Mouse (Mus musculus) heart, embryonic 13.5 days (tissue): ENCODE measurements around the gene Ntng2. TPM values are rescaled to one million over a fixed set of nuclear protein-coding genes. Genes with fewer than 3 reads are reported as not detected.

Source experiments
- ATAC-seq: fragments of 200-750 bp; cut with Nextera tagmentation; 2 replicates; pipeline ENCODE4 v1.8.0; 2017; ENCODE audit warnings: moderate TSS enrichment; ENCODE audit not compliant: insufficient number of reproducible peaks, low FRiP score, low TSS enrichment; ENCODE audit errors: extremely low read depth
- H3K27ac ChIP-seq: fragments of 300-500 bp; sonication (generic); replicated peaks from 2 replicates; pipeline ENCODE4 v1.5.1; 2015; ENCODE audit warnings: moderate library complexity, mild to moderate bottlenecking, inconsistent platforms
- H3K27me3 ChIP-seq: fragments of 300-500 bp; sonication (generic); replicated peaks from 2 replicates; pipeline ENCODE4 v1.6.1; 2015; ENCODE audit warnings: mild to moderate bottlenecking, inconsistent platforms
- H3K36me3 ChIP-seq: fragments of 300-500 bp; sonication (generic); 2 replicates; pipeline ENCODE4 v1.6.1; 2015; ENCODE audit warnings: mild to moderate bottlenecking, inconsistent platforms
- H3K4me1 ChIP-seq: fragments of 300-500 bp; sonication (generic); 2 replicates; pipeline ENCODE4 v1.6.1; 2015; ENCODE audit warnings: inconsistent platforms
- H3K4me2 ChIP-seq: fragments of 300-500 bp; sonication (generic); 2 replicates; pipeline ENCODE4 v1.6.1; 2015; ENCODE audit warnings: inconsistent platforms, mild to moderate bottlenecking, moderate library complexity
- H3K4me3 ChIP-seq: fragments of 300-500 bp; sonication (generic); 2 replicates; pipeline ENCODE4 v1.5.1; 2015; ENCODE audit warnings: moderate library complexity, mild to moderate bottlenecking, inconsistent platforms
- H3K9ac ChIP-seq: fragments of 300-500 bp; sonication (generic); 2 replicates; pipeline ENCODE4 v1.6.1; 2015; ENCODE audit warnings: inconsistent platforms, mild to moderate bottlenecking, moderate library complexity
- H3K9me3 ChIP-seq: fragments of 300-500 bp; sonication (generic); 2 replicates; pipeline ENCODE4 v1.6.1; 2016; ENCODE audit warnings: inconsistent platforms
- WGBS: fragments of 180-500 bp; shearing (Covaris S2); methylation state at CpG from one replicate; pipeline ENCODE4 v1.1.7; 2015; ENCODE audit warnings: mixed read lengths; 5-methylcytosine and 5-hydroxymethylcytosine counted together
- polyA plus RNA-seq: library from polyadenylated mRNA; unstranded; fragments of >200 nt; fragmentation: Nextera tagmentation; extraction: Ambion mirVana; gene quantifications from 2 replicates; pipeline ENCODE4 v1.2.1, GENCODE M21; 2015

Gene Ntng2
- polyA plus RNA-seq, 1 experiment from 2014 or later = 0.19 TPM

DNA sequence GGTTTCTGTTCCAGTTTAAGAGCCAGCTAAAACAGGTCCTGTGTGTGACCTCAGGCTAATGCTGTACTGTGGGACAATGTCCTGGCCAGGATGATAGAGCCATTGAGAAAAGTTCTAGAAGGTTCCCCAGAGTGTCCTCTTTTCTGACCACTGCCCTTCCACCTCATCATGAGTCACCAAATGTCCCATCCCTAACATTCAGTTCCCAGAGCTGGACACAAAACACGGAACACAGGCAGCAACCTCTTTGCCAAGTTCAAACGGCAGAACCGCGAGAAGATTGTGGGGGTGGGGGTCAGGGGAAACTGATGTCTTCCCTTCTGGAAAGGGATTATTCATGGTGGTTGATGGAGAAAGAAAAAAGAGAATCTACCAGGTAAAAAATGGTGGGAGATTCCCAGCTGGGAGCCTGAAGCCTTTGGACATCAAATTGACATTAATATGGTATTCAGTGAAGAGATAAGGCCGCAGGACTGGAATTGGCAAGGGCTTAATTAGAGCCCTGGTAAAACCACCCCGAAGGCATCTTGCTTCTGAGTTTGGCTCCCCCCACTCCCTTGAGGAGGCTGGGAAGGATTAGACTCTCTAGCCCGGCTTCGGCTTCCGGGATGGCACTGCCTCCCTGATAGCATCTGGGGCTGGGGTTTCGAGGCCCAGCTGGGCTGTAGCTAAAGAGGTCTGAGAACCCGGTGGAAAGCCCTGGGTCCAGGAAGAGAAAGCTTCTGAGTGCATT lies 51.4 kb downstream of the Ntng2 start:
- H3K36me3 ChIP-seq = no peaks in the 10 kb centered on the region
- no peak overlapping the region for H3K4me2 ChIP-seq
- no peak overlapping the region for H3K27ac ChIP-seq
- no peak overlapping the region for H3K9ac ChIP-seq
- H3K4me1 ChIP-seq = no peaks in the 10 kb centered on the region
- 49% methylated on average over 11 of the region's 11 CpGs for WGBS
- ATAC-seq = no peak
- peaks cover 92% of the 10 kb centered on the region for H3K27me3 ChIP-seq
- H3K9me3 ChIP-seq = no peaks in the 10 kb centered on the region
- no peak overlapping the region for H3K4me3 ChIP-seq

DNA sequence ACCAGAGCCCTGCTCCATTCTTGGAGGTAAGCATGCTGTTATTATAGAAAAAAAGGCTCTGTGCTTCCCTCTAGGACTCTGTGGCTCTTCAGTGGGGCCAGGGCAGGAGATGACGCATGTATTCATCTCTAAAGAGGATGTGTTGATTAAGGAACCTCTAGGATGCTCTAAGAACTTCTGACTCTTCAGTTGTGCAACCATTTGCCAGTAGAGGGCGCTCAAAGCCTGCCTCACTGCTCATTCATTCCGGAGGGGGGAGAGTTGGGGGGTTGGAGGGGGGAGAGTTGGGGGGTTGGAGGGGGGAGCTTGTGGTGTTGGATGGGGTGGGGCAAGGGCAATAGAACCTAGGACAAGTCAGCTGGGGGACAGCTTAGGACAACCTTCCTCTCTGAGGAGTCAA lies 52.9 kb downstream of the Ntng2 start:
- Histone ChIP-seq H3K27me3 (peaks cover 92% of the 10 kb centered on the region), H3K4me3 (no peak overlapping the region), H3K4me2 (no peak overlapping the region), H3K27ac (no peak overlapping the region), H3K9ac (no peak overlapping the region), H3K4me1 (peaks cover 6% of the 10 kb centered on the region), H3K9me3 (no peaks in the 10 kb centered on the region), H3K36me3 (no peaks in the 10 kb centered on the region)
- 5% methylated on average over 3 of the region's 3 CpGs for WGBS
- ATAC-seq = no peak

DNA sequence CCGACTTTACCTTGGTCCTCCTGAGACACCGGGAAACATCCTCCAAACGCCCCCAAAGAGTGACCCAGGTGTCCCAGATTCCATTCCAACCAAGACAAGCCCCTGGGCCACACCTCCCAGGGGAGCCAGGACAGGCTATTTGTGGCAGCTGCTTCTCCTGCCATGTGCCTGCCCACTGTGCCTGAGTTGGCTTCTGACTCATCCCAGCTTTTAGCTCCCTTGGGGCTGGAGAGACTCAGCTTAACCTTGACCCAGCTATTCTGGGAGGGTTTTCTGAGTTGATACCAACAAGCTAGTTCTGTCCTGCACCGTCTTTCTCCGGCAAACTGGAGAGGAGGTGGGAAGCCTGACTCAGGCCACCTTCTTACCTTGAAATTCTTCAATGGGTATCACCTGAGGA lies 54.4 kb downstream of the Ntng2 start:
- 67% methylated on average over 5 of the region's 5 CpGs for WGBS
- Histone ChIP-seq H3K27ac (no peak overlapping the region), H3K4me2 (no peak overlapping the region), H3K4me3 (no peak overlapping the region), H3K4me1 (peaks cover 14% of the 10 kb centered on the region), H3K9ac (no peak overlapping the region), H3K27me3 (peaks cover 87% of the 10 kb centered on the region), H3K9me3 (no peaks in the 10 kb centered on the region), H3K36me3 (no peaks in the 10 kb centered on the region)
- no peak for ATAC-seq

DNA sequence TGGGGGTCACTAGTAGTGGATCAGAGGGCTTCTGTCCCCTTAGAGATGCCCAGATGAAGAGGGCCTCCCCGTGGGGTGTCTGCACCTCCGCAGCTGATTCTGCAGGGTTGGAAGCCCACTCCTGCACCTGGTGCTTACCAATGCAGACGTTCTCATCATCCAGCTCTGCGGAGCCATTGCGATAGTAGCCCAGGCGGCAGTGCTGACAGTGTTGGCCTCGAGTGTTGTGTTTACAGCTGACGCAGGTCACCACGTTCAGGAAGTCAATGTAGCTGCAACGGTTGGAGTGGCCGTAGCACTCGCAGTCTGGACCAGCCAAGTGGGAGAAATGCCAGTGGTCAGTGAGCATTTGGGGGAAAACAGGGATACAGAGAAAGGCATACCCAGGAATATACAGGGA lies 56.0 kb downstream of the Ntng2 start:
- no peaks in the 10 kb centered on the region for H3K36me3 ChIP-seq
- H3K27me3 ChIP-seq = peaks cover 77% of the 10 kb centered on the region
- H3K4me2 ChIP-seq = no peak overlapping the region
- H3K9me3 ChIP-seq = no peaks in the 10 kb centered on the region
- H3K9ac ChIP-seq = no peak overlapping the region
- whole genome bisulfite sequencing = 65% methylated on average over 12 of the region's 12 CpGs
- no peak overlapping the region for H3K4me3 ChIP-seq
- H3K27ac ChIP-seq = no peak overlapping the region
- ATAC-seq = no peak
- H3K4me1 ChIP-seq = peaks cover 17% of the 10 kb centered on the region

DNA sequence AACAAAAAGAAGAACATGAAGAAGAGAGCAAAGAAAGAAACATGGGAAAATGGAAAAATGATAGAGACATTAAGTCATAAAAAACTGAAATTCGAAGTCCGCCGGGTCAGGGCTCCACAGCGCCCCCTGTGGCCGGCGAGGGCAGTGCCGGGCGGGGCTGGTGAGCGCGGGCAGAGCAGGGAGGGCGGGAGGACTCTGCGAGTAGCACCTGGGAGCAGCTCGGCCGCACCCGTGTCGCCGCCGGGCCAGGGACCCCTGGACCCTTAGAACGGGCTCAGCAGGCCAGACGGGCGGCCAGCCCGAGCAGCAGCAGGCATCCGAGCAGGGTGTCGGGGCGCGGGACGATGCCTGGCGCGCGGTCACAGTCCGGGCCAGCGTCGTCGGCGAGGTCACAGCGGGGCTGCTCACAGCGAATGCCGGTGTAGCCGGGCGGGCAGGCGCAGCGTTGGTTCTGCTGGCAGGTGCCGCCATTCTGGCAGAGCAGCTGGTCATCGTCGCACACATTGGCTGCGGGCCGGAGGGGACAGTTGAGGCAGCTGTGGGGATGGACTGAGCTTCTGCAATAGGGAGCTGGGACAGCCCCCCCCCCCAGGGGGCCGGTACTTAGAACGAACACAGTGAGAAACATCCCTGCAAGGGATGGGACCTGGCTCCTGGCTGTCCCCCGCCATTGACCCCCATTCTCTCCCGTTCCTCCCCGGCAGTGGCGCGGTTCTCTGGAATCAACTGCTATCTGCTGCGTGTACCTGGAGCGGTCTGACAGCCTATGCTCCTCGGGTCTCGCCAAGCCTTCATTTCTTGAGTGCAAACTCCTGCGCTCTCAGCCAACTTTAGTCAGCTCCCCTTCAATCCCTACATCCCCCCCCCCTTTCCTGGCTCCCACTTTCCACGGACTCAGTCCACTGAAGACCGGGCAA lies 58.0 kb downstream of the Ntng2 start:
- H3K9ac ChIP-seq = peak overlapping the region; percentile 74

DNA sequence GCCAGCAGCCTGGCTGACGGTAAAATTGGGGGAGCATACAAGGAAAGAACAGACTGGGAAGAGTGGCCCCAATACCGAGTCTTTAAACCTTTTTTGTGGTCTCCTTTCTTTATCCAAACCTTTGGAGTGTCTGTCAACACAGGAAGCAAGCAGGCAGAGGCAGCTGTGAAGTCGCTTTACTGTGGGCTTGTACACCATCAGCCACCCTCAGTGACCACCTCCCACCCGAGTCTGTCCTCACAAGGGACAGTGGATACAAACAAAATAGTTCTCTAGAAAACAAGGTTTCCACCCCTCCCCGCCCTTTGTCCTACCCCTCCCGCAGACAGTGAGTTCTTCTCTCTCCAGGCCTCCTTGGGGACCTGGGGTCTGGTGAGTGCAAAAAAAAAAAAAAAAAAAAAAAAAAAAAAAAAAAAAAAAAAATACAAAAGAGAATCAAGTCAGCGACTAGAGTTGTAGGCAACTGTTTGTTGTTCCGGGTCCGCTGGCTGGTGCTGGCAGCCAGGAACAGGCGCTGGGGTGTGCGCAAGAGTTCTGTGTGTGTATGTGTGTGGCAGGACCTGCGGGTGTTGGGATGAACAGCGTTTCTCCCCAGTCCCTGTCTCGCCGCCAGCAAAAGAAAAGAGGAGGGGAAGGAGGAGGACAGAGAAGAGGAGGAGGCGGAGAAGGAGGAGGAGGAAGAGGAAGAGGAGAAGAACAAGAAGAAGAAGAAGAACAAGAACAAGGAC lies 58.8 kb downstream of the Ntng2 start:
- H3K4me3 ChIP-seq = peak overlapping the region; percentile 60
- WGBS = 20% methylated on average over 16 of the region's 16 CpGs
- H3K27me3 ChIP-seq = peaks cover 57% of the 10 kb centered on the region
- H3K4me1 ChIP-seq = peaks cover 23% of the 10 kb centered on the region
- H3K9ac ChIP-seq = peak overlapping the region; percentile 74
- H3K4me2 ChIP-seq = peak overlapping the region; percentile 96
- H3K9me3 ChIP-seq = no peaks in the 10 kb centered on the region
- no peaks in the 10 kb centered on the region for H3K36me3 ChIP-seq
- no peak overlapping the region for H3K27ac ChIP-seq
- ATAC-seq = no peak

More for the DNA sequence above, 58.0 kb downstream of the Ntng2 start:
- Histone ChIP-seq H3K4me2 (peak overlapping the region; percentile 96), H3K4me1 (peaks cover 23% of the 10 kb centered on the region), H3K4me3 (peak overlapping the region; percentile 60), H3K27me3 (peaks cover 62% of the 10 kb centered on the region), H3K27ac (no peak overlapping the region), H3K9me3 (no peaks in the 10 kb centered on the region), H3K36me3 (no peaks in the 10 kb centered on the region)
- 1% methylated on average over 61 of the region's 61 CpGs for WGBS
- ATAC-seq = no peak

DNA sequence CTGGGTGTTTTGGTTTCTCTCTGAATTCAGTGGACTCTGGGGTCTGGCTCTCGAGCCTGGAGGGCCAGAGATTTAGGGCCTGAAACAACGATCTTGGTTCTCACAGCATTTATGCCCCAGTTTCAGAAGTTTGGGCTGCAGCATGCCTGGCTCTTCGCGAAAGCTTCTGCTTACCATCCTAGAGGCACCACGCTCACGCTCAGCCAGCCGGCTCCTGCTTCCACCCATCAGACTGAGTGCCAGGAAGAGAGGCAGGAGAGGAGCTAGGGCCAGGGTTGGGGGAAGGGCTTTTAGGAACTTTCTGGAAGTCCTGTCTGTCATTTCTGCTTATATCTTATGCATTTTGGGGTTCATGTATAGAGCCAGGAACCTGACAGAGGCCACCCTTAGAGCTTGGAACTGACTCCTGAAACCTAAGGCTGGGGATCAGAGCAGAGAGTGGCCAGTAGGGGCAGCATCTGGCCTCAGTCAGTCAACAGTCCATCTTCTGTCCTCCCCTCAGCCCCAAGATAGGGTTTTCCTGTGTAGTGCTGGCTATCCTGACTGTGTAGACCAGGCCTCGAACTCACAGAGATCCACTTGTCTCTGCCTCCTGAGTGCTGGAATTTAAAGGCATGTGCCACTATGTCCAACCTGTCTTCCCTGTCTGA lies 60.1 kb downstream of the Ntng2 start:
- Histone ChIP-seq H3K4me1 (peaks cover 23% of the 10 kb centered on the region), H3K9me3 (no peaks in the 10 kb centered on the region), H3K9ac (no peak overlapping the region), H3K27me3 (peaks cover 45% of the 10 kb centered on the region), H3K27ac (no peak overlapping the region), H3K4me3 (no peak overlapping the region), H3K4me2 (no peak overlapping the region), H3K36me3 (no peaks in the 10 kb centered on the region)
- no peak for ATAC-seq
- WGBS = 78% methylated on average over 8 of the region's 8 CpGs

DNA sequence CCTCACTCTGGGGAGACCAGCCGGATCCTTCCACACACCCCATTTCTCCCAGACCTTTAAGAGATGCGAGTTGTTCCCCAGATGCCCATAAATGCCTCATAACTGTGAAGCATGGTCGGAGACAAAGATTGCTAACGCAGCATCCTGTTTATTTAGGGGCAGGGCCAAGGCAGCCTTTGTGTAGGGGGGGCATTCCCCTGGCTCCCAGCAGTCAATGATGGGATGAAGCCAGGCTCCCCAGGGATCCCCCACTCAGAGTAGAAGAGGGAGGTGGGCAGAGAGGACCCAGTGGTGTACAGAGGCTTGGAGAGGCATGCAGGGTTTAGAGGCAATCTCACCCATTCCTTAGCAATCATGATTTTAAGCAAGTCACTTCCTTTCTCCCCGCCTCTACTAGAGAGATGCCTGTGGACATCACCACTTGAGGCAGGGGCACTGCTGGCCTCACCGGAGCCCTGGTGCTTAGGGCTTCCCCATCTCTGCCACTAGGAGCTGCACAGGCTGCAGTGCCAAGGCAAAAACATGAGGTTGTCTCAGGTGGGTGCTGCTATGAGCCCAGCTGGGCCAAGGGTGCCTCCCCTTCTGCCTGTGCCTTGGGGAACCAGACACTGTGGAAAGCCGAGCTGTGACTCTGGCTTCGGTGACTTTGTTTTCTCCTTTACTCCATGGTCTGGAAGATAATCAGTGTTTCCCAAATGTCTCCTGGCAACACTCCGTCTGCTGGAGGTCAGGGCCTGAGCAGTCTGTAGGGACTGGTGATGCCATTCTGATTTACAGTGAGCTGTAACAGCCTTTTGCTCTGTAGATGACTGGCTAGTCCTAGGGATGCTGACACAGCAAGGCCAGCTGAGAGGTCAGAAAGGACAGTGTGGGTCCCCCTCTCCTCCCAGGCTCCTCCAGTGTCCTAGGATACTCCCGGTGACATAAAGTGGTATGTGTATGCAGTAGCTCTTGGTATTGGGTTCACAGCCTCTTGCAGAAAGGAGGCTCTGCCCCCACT lies 61.3 kb downstream of the Ntng2 start:
- no peak for ATAC-seq
- Histone ChIP-seq H3K4me2 (no peak overlapping the region), H3K27me3 (peaks cover 32% of the 10 kb centered on the region), H3K27ac (no peak overlapping the region), H3K36me3 (no peaks in the 10 kb centered on the region), H3K9me3 (no peaks in the 10 kb centered on the region), H3K4me3 (no peak overlapping the region), H3K9ac (no peak overlapping the region), H3K4me1 (peaks cover 23% of the 10 kb centered on the region)
- WGBS = 55% methylated on average over 10 of the region's 10 CpGs

DNA sequence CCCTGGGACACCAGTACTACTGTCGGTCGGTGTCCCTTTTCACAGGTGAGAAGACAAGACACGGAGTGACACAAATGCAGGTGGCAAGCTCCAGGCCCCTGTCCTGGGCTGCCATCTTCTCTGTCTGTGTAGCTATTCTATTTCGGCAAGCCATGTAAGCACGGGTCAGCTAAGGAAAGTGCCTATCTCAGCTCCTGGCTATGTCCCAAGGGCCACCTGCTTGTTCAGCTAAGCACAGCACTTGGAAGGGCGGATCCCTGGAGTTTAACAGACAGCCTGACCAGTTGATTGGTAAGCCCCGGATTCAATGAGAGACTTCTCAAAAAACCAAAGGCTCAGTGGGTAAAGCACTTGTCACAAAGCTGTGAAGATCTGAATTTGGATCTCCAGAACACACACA lies 62.4 kb downstream of the Ntng2 start:
- WGBS = 74% methylated on average over 7 of the region's 7 CpGs
- peaks cover 21% of the 10 kb centered on the region for H3K27me3 ChIP-seq
- H3K9ac ChIP-seq = no peak overlapping the region
- no peak overlapping the region for H3K4me2 ChIP-seq
- no peak overlapping the region for H3K4me3 ChIP-seq
- no peaks in the 10 kb centered on the region for H3K36me3 ChIP-seq
- no peak for ATAC-seq
- no peaks in the 10 kb centered on the region for H3K9me3 ChIP-seq
- no peak overlapping the region for H3K27ac ChIP-seq
- H3K4me1 ChIP-seq = peaks cover 22% of the 10 kb centered on the region

DNA sequence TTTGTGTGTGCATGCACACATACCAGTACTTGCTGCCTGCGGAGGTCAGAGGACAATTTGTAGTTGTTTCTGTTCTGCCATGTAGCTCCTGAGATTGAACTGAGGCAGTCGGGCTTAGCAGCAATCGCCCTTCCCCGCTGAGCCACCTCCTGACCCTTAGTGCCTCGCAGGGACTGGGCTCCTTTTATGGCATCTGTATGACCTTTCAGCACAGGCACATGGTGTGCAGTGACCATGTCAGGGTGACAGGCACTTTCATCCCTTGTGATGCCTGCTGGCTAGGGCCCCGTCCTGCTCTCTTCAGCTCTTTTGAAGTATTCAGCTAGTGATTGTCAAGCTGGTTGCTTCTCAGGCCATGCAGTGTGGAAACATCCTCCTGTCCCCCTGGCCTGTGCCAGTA lies 66.6 kb downstream of the Ntng2 start:
- 51% methylated on average over 6 of the region's 6 CpGs for WGBS
- ATAC-seq = no peak
- no peak overlapping the region for H3K9ac ChIP-seq
- H3K4me2 ChIP-seq = no peak overlapping the region
- H3K36me3 ChIP-seq = peaks cover 9% of the 10 kb centered on the region
- peaks cover 20% of the 10 kb centered on the region for H3K4me1 ChIP-seq
- H3K27ac ChIP-seq = no peak overlapping the region
- no peaks in the 10 kb centered on the region for H3K9me3 ChIP-seq
- no peak overlapping the region for H3K4me3 ChIP-seq
- H3K27me3 ChIP-seq = peaks cover 4% of the 10 kb centered on the region; the same call in 1 of the 2 replicates
